Mouse (Mus musculus) heart, adult 2 months (tissue): ENCODE data around the gene Supt5. TPM values are rescaled to one million over a fixed set of nuclear protein-coding genes. Genes with fewer than 3 reads are reported as not detected.

Experiments used
- DNase-seq, 2 experiments: peaks; one replicate each; pipeline ENCODE4 v3.0.0; 2021
- H3K27ac ChIP-seq: fragments of 200-600 bp; 2 replicates; pipeline ENCODE4 v1.8.1; 2022
- H3K27me3 ChIP-seq: fragments of 200-500 bp; 2 replicates; pipeline ENCODE4 v1.6.1; 2012; ENCODE audit warnings: mild to moderate bottlenecking, low read length, inconsistent platforms, mixed read lengths; ENCODE audit not compliant: control insufficient read depth, insufficient read depth
- H3K36me3 ChIP-seq: fragments of 200-500 bp; 2 replicates; pipeline ENCODE4 v1.6.1; 2012; ENCODE audit warnings: low read length, inconsistent platforms; ENCODE audit not compliant: control insufficient read depth, insufficient read depth
- H3K4me1 ChIP-seq: fragments of 200-500 bp; 2 replicates; pipeline ENCODE4 v1.6.1; 2011; ENCODE audit warnings: low read length; ENCODE audit not compliant: control insufficient read depth, insufficient read depth
- H3K4me3 ChIP-seq: fragments of 200-600 bp; 2 replicates; pipeline ENCODE4 v1.8.1; 2022
- H3K79me2 ChIP-seq: fragments of 200-500 bp; replicated peaks from 2 replicates; pipeline ENCODE4 v1.6.1; 2012; ENCODE audit warnings: mild to moderate bottlenecking, inconsistent platforms, low read length, moderate library complexity, mixed read lengths; ENCODE audit not compliant: control insufficient read depth, insufficient read depth
- H3K9ac ChIP-seq: fragments of 200-500 bp; 2 replicates; pipeline ENCODE4 v1.6.1; 2012; ENCODE audit warnings: low read depth, mild to moderate bottlenecking, control low read depth, inconsistent platforms, low read length, mixed read lengths
- CTCF ChIP-seq: fragments of 200-600 bp; IDR thresholded peaks from 2 replicates; pipeline ENCODE4 v1.8.1; 2022; ENCODE audit warnings: antibody characterized with exemption, mild to moderate bottlenecking, moderate library complexity
- EP300 ChIP-seq: fragments of 200-500 bp; IDR thresholded peaks from 2 replicates; pipeline ENCODE4 v1.6.1; 2011; ENCODE audit warnings: low read depth, low read length, control low read depth; ENCODE audit not compliant: insufficient read depth
- POLR2A ChIP-seq: fragments of 200-500 bp; IDR thresholded peaks from 2 replicates; pipeline ENCODE4 v1.6.1; 2011; ENCODE audit warnings: mild to moderate bottlenecking, low read depth, low read length, control low read depth; ENCODE audit not compliant: insufficient read depth
- WGBS: fragments of 180-500 bp; shearing (Covaris S2); methylation state at CpG from one replicate; pipeline ENCODE4 v1.1.7; 2018; 5-methylcytosine and 5-hydroxymethylcytosine counted together
- intact Hi-C: fragments of 180-260 bp; cut with DNase I; formaldehyde crosslinking; loops from one replicate; pipeline ENCODE4 v1.15.1; 2025
- polyA plus RNA-seq: library from polyadenylated mRNA; depleted of rRNA; stranded (reverse); fragments of >200 nt; gene quantifications from 2 replicates; pipeline ENCODE4 v1.2.3, GENCODE M21; 2012
- total RNA-seq, 2 experiments: library from RNA; stranded (reverse); gene quantifications; 2 replicates each; pipeline ENCODE4 v1.2.3; 2021

Gene Supt5
- total and polyA plus RNA-seq, 3 experiments = 52.5 to 64.3 (median 59.9) TPM

DNA sequence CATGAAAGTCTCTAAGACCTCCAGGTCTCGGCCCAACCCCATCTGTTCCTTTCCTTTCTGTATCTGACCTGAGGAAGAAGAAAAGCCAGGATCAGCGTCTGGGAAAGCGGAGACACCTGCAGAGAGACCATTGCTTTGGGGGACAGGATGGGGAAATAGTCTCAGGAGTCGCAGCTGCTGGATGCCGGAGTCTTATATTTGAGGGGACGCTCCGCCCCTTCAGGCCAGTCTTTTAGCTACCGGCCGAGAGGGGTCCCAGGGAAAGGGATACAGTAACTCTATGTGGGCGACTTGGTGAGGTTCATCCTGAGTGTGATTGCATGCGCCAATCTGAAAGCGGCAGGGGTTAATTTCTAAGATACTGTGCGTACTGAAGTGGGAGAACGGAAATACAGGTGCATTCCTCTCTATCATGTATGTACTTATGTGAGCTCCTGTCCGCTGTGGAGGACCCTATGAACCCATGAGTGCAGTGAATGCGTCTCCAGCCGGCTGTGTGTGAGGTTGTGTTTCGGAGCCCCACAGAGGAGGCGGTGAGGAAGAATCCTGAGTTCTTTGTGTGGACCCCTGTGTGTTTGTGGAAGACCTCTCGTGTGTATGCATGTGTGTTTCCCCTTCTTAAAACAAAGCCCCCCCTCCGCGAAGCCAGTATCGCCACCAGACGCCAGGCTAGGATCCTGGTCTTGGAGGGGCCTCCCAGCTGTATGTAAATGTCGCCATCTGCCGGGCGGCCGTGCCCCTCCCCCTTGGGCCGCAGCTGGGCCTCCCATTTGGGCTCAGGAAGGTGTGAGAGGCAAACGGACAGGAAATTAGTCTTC lies 36.7 kb downstream of the Supt5 start, which contains the start of gene Dll3:
Dll3 (minus strand) TSS at position 623 of the 818 bp plus-strand sequence.
- no peak within 1 kb of the TSS for H3K27ac ChIP-seq
- no peak within 1 kb of the TSS for H3K4me3 ChIP-seq
- no peaks in the 10 kb centered on the region for H3K79me2 ChIP-seq
- no peak within 1 kb of the TSS for H3K9ac ChIP-seq
- 4% methylated on average over 30 of the region's 30 CpGs for WGBS
- H3K4me1 ChIP-seq = no peaks in the 10 kb centered on the region
- intact Hi-C loops = loop anchor here (2.0 to 5.0 kb wide), 2 partner anchors 87 to 250 kb away; partner anchors contain the start of gene Psmc4
- DNase-seq = peak; percentile 49 to 74
- H3K36me3 ChIP-seq = no peaks in the 10 kb centered on the region
- peaks cover 7% of the 10 kb centered on the region for H3K27me3 ChIP-seq
- TF ChIP-seq CTCF = peak; percentile 75
- TF ChIP-seq POLR2A = no peak

DNA sequence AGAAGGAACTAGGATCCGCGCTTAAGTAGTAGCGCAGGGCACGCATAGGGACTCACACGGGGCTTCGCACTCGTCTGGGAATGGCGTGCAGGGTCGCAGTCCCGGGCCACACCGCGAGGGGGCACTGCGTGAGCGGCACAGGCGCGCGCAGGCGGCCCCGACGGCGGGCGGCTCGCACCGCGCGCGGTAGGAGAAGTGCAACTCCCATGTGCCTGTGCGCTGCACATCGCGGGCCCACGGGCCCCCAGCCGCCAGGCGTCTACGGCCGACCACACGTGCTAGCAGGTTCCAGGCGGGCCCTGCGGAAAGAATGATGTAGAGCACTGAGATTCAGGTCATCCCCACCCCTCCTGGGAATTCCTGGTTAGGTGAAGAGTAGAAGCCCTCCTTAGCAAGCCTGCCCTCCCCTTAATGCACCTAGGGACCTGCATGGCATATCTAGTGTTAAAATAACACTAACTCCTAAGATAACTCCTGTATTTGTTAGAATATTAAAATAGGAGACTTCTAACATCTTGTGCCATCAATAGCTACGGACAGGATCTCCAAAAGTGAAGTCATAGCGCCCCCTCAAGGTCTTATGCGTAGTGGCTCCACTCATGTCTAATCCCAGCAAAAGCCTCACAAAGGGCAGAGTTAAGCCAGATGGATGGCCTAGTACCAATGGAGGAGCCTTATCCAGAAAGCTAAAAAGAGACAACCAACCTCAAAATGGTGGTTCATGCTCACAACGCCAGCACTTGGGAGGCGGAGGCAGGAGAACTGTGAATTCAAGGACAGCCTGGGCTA lies 39.5 kb downstream of the Supt5 start:
- TF ChIP-seq CTCF = peak; percentile 63
- TF ChIP-seq POLR2A = no peak
- DNase-seq = no peak
- H3K9ac ChIP-seq = no peak overlapping the region
- H3K4me1 ChIP-seq = no peaks in the 10 kb centered on the region
- intact Hi-C loops = loop anchor here (1.0 kb wide), 1 partner anchor 151 kb away; no protein-coding TSS in a partner anchor
- no peak overlapping the region for H3K4me3 ChIP-seq
- H3K79me2 ChIP-seq = no peaks in the 10 kb centered on the region
- peaks cover 9% of the 10 kb centered on the region for H3K27me3 ChIP-seq
- H3K36me3 ChIP-seq = no peaks in the 10 kb centered on the region
- 31% methylated on average over 43 of the region's 43 CpGs for WGBS
- no peak overlapping the region for H3K27ac ChIP-seq

DNA sequence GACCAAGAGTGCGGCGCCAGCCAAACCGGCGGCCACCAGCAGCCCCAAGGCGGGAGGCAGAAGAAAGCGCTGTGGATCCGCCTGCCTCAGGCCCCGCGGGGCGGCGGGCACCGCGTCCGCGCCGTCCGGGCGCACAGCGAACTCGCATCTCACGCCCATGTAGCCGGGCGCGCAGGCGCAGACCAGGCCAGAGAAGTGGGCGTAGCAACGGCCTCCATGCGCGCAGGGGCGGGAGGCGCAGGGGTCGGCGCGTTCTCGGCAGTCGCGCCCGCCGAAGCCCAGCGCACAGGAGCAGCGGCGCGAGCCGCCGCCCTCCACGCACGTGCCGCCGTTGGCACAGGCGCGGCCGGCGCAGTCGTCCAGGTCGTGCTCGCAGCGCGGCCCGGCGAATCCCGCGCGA lies 44.1 kb downstream of the Supt5 start:
- H3K27me3 ChIP-seq = peaks cover 13% of the 10 kb centered on the region
- H3K36me3 ChIP-seq = no peaks in the 10 kb centered on the region
- WGBS = 12% methylated on average over 61 of the region's 63 CpGs
- H3K27ac ChIP-seq = no peak overlapping the region
- no peaks in the 10 kb centered on the region for H3K4me1 ChIP-seq
- H3K79me2 ChIP-seq = no peaks in the 10 kb centered on the region
- peak; percentile 47 to 55 for DNase-seq
- peak overlapping the region; percentile 15; the same call in 1 of the 2 replicates for H3K4me3 ChIP-seq
- TF ChIP-seq CTCF (no peak), EP300 (no peak), POLR2A (no peak)
- intact Hi-C loops = no loop called here
- 0 out of 2 replicates have a peak overlapping the region, but pooled peaks have one; percentile 4 for H3K9ac ChIP-seq

DNA sequence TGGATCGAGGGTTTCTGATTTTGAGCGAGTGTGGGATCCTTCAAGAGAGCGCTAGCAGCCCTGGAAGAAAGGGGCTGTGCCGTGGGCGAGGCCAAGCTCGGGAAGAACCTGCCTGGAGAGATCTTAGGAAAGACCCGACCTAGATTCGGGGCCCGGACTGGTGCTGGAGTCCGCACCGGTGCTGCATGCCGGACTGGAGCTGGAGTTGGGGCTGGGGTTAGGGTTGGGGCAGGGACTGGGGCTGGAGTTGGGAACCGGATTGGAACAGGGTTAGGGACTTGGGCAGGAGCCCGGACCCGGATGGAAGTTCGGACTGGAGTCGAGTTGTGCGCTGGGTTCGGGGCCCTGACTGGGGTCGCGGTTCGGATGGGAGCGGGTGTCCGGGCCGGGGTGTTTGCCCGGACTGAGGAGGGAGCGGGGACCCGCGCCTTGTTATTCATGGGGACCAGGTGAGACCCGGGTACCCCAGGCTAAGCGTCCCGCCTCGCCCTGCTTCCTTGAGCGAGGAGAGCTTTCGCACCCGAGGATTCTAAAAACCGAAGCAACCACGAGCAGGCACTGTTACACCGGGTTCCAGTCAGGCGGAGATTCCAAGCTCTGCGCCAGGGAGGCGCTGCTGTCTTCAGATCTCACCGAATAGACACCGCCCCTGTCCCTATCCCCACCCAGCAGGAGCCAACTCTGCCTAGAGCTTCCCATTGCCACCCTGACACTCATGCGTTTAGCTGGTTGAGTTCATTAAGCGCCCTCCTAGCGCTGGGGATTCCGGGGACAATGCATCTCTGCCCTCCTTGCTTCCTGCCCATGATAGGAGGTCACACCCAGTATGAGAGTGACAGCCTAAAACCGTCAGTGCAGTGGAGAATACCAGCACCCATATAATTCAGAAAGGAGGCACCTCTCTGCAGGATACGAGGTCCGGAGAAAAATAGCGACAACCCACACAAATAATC lies 47.6 kb downstream of the Supt5 start, which contains the start of gene Selenov:
Selenov (minus strand) TSS at position 549 of the 953 bp plus-strand sequence.
- Histone ChIP-seq H3K79me2 (no peaks in the 10 kb centered on the region), H3K9ac (no peak within 1 kb of the TSS), H3K36me3 (no peaks in the 10 kb centered on the region), H3K4me1 (no peaks in the 10 kb centered on the region), H3K27me3 (peaks cover 16% of the 10 kb centered on the region), H3K4me3 (no peak within 1 kb of the TSS), H3K27ac (no peak within 1 kb of the TSS)
- 2% methylated on average over 52 of the region's 52 CpGs for WGBS
- intact Hi-C loops = no loop called here
- no peak for DNase-seq
- TF ChIP-seq EP300 (no peak), POLR2A (no peak), CTCF (no peak)

DNA sequence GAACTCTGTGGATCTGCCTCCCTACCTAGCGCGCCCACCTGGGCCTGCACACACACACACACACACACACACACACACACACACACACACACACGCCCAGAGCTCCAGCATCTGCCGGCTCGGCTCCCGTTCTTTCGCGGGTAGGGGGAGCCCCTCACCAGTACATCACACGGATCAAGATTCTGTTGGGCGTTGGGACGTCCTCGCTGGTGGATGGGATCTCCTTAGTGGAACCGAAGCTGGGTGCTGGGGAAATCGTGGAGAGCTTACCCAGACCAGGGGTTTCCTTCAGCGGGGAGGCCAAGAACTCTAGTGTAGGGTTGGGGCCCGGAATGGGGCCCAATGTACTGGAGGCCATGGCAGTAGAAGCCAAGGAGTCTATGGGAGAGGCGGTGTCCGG lies 48.4 kb downstream of the Supt5 start:
- Histone ChIP-seq H3K4me3 (no peak overlapping the region), H3K36me3 (no peaks in the 10 kb centered on the region), H3K27me3 (peaks cover 16% of the 10 kb centered on the region), H3K79me2 (no peaks in the 10 kb centered on the region), H3K27ac (no peak overlapping the region), H3K9ac (no peak overlapping the region), H3K4me1 (no peaks in the 10 kb centered on the region)
- intact Hi-C loops = no loop called here
- no peak for DNase-seq
- TF ChIP-seq POLR2A (no peak), CTCF (no peak), EP300 (no peak)
- 2% methylated on average over 18 of the region's 18 CpGs for WGBS
